Mouse (Mus musculus) ES-E14 (cell line): ENCODE results near the gene Apc2. TPM values are rescaled to one million over a fixed set of nuclear protein-coding genes. Genes with fewer than 3 reads are reported as not detected.
A peak's percentile ranks its signal among the peaks of the same experiment; 100 is the strongest.

Experiments
- DNase-seq: peaks from one replicate; pipeline ENCODE4 v3.0.0-alpha.2; 2013; ENCODE audit warnings: low read depth, low spot score
- H3K27ac ChIP-seq: 2 replicates; pipeline ENCODE4 v1.5.1; 2012; ENCODE audit warnings: low read depth, mild to moderate bottlenecking, low read length, moderate library complexity, mixed read lengths; ENCODE audit not compliant: poor library complexity, insufficient read depth, severe bottlenecking
- H3K36me3 ChIP-seq: 2 replicates; pipeline ENCODE4 v1.6.1; 2012; ENCODE audit warnings: mild to moderate bottlenecking, low read length, moderate library complexity, mixed read lengths; ENCODE audit not compliant: control insufficient read depth, poor library complexity, insufficient read depth, severe bottlenecking
- H3K4me1 ChIP-seq, 2 experiments: fragments of 150-350 bp in 1 of 2; sonication (generic) in 1 of 2; 2 replicates each; pipeline ENCODE4 v1.6.1; 2012; ENCODE audit warnings: low read length in 2 of 2, mild to moderate bottlenecking in 1 of 2, mixed read lengths in 1 of 2; ENCODE audit not compliant: control insufficient read depth in 2 of 2, insufficient read depth in 2 of 2, poor library complexity in 1 of 2
- H3K4me3 ChIP-seq, 2 experiments: fragments of 150-350 bp in 1 of 2; sonication (generic) in 1 of 2; 2 replicates each; pipeline ENCODE4 v1.5.1; 2012; ENCODE audit warnings: low read length in 2 of 2, low read depth in 1 of 2, mild to moderate bottlenecking in 1 of 2, mixed read lengths in 1 of 2; ENCODE audit not compliant: insufficient read depth in 1 of 2, poor library complexity in 1 of 2, severe bottlenecking in 1 of 2
- H3K9ac ChIP-seq: 2 replicates; pipeline ENCODE4 v1.6.1; 2012; ENCODE audit warnings: low read depth, mild to moderate bottlenecking, low read length, mixed read lengths; ENCODE audit not compliant: poor library complexity, insufficient read depth, severe bottlenecking
- H3K9me3 ChIP-seq: fragments of 150-350 bp; sonication (generic); 2 replicates; pipeline ENCODE4 v1.6.1; 2012; ENCODE audit warnings: low read depth, mild to moderate bottlenecking, low read length; ENCODE audit not compliant: control insufficient read depth, insufficient read depth
- CHD2 ChIP-seq: IDR thresholded peaks from 2 replicates; pipeline ENCODE4 v1.6.1; 2014; ENCODE audit warnings: mild to moderate bottlenecking, low read depth, low read length, inconsistent platforms
- HCFC1 ChIP-seq: IDR thresholded peaks from 2 replicates; pipeline ENCODE4 v1.6.1; 2012; ENCODE audit warnings: low read length, inconsistent platforms, borderline replicate concordance; ENCODE audit not compliant: insufficient read depth
- MAFK ChIP-seq: IDR thresholded peaks from 2 replicates; pipeline ENCODE4 v1.6.1; 2014; ENCODE audit warnings: mild to moderate bottlenecking, low read depth, low read length, inconsistent platforms; ENCODE audit not compliant: insufficient read depth
- ZC3H11A ChIP-seq: IDR thresholded peaks from 2 replicates; pipeline ENCODE4 v1.6.1; 2012; ENCODE audit warnings: low read depth, mild to moderate bottlenecking, inconsistent platforms, low read length, borderline replicate concordance
- ZNF384 ChIP-seq: IDR thresholded peaks from 2 replicates; pipeline ENCODE4 v1.6.1; 2012; ENCODE audit warnings: low read depth, low read length, inconsistent platforms
- in situ Hi-C, 2 experiments: fragments of 600-800 bp; cut with MboI; formaldehyde crosslinking; loops; one replicate each; pipeline ENCODE4 v1.15.1; 2025; ENCODE audit warnings: low sequenced_read_pairs in 2 of 2, inconsistent platforms in 1 of 2; ENCODE audit not compliant: unreplicated experiment in 2 of 2
- total RNA-seq: library from RNA; depleted of rRNA; stranded (reverse); fragments of 300-350 nt; gene quantifications from 2 replicates; pipeline ENCODE4 v1.2.3, GENCODE M21; 2012

Apc2 gene
- total RNA-seq, 1 experiment, result 4.6 TPM

DNA sequence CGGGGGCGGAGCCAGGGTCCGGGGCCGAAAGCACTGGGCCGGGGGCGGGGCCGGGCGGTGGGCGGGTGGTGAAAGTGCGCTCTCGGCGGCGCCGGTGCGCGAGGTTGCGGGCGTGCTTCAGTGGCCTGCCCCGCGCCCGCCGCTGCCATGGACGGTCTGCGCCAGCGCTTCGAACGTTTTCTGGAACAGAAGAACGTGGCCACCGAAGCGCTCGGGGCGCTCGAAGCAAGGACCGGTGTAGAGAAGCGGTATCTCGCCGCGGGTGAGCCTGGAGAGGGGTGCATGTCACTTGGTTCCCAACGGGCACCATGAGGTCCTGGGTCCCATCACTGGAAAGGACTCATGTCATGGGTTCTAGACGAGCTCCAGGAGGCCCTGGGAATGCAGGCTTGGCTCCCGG, 34.3 kb downstream of the Apc2 start:
- no peak overlapping the region for H3K27ac ChIP-seq
- in situ Hi-C loops, result no loop called here
- no peaks in the 10 kb centered on the region; the same call in 1 of the 2 replicates for H3K36me3 ChIP-seq
- peak overlapping the region; percentile 76 to 93 for H3K4me3 ChIP-seq
- H3K9me3 ChIP-seq, result no peaks in the 10 kb centered on the region
- H3K4me1 ChIP-seq, result peaks cover 0 to 21% of the 10 kb centered on the region in 2 experiments; a peak in 2 of 4 replicates
- peak overlapping the region; percentile 82 for H3K9ac ChIP-seq
- DNase-seq, result no peak
- TF ChIP-seq ZNF384, result no peak
- no peak for TF ChIP-seq CHD2
- TF ChIP-seq MAFK, result no peak
- no peak for TF ChIP-seq HCFC1
- no peak for TF ChIP-seq ZC3H11A

DNA sequence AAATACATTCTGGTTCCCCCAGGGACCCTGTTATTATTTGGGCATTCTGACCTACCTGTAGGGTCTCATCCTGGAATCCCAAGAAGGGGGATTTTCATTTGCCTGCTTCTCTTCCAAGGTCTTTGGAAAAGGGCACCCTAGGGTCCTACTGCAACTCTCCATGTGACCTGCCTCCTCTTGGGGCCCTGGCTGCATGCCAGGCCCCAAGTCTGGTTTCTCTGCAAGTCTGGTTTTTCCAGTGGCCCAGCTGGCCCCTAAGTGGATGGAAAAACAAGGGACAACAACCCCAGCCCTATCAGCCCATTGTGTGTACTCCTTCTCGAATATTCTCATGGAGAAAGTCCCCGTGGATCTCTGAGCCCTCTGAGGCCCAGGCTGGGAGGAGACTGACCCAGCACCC, 35.1 kb downstream of the Apc2 start:
- Histone ChIP-seq H3K27ac (no peak overlapping the region), H3K36me3 (peaks cover 4% of the 10 kb centered on the region; the same call in 1 of the 2 replicates), H3K9ac (no peak overlapping the region), H3K9me3 (no peaks in the 10 kb centered on the region), H3K4me1 (peaks cover 0 to 25% of the 10 kb centered on the region in 2 experiments; a peak in 3 of 4 replicates), H3K4me3 (peak overlapping the region in 1 of 2 experiments; percentile 93; a peak in 1 of 4 replicates)
- no peak for DNase-seq
- no peak for TF ChIP-seq HCFC1
- no peak for TF ChIP-seq CHD2
- no peak for TF ChIP-seq ZNF384
- TF ChIP-seq ZC3H11A, result no peak
- no peak for TF ChIP-seq MAFK
- in situ Hi-C loops, result no loop called here

DNA sequence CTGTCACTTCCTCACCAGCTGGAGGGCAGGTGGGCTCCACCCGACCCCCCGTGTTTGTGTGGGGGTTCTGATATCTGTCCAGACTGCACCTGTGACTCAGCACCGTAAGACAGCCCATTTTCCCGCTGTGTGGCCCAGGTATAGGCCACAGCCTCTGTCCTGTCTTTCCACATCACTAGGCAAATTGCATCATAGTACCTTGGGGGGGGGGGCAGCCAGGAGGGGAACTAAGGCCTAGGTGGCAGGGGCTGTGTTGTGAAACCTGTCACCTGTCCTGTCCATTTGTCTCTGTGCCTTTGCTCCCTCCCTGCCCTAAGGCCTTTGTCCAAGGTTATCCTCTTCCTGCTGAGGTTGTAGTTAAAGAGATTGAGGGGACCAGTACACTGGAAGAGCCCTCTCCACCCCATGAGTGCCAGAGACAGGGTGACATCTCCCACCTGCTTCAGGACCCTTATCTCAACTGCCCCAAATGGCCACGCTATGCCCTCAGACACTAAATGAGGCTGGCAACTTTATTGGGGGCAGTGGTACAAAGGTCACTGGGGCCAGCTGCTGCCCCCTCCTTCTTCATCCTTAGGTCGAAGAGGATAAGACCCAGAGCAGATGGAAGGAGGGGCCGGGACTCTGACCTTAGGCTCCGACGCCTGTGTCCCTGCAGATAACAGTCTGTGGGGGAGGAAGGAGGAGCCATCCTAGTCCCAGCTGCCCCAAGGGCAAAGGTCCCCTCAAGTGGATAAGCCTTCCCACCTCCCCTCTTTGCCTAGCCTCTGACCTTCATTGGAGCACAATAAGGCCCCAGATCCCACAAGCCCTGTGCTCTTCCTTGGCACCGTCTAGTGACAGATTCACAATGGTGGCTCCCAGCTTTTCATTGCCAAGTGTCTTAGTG, 36.1 kb downstream of the Apc2 start:
- H3K9me3 ChIP-seq, result no peaks in the 10 kb centered on the region
- TF ChIP-seq ZC3H11A (no peak), MAFK (no peak)
- no peak for DNase-seq
- H3K4me1 ChIP-seq, result peaks cover 2 to 25% of the 10 kb centered on the region in 2 experiments; a peak in 3 of 4 replicates
- H3K4me3 ChIP-seq, result no peak overlapping the region
- in situ Hi-C loops, result no loop called here
- H3K36me3 ChIP-seq, result peaks cover 4% of the 10 kb centered on the region; the same call in 1 of the 2 replicates
- no peak overlapping the region for H3K27ac ChIP-seq
- no peak overlapping the region for H3K9ac ChIP-seq

DNA sequence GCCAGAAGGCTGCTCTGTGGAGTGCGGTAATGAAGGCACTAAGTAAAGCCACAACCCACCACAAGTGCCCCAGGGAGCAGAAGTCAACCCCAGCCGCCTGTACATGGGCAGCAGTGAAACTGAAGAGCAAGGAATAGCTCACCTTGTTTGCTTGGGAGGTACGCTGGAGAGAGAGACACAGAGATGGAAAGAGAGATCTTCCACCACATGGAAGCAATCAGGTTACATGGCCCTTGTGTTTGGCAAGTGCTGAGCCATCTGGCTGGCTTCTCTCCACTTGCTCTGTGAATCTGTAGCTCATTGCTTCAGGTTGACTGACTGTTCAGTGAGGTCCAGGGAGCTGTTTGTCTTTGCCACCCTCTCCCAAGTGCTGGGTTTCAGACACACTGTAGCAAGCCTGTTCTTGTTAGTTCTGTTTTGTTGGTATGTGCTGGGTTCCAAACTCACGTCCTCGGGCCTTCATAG, 36.8 kb downstream of the Apc2 start:
- no peak overlapping the region for H3K4me3 ChIP-seq
- TF ChIP-seq MAFK (no peak), ZNF384 (no peak), HCFC1 (no peak), ZC3H11A (no peak), CHD2 (no peak)

More for the DNA sequence above, 36.8 kb downstream of the Apc2 start:
- DNase-seq, result no peak
- Histone ChIP-seq H3K27ac (no peak overlapping the region), H3K9ac (no peak overlapping the region), H3K9me3 (no peaks in the 10 kb centered on the region), H3K36me3 (peaks cover 4% of the 10 kb centered on the region; the same call in 1 of the 2 replicates), H3K4me1 (peaks cover 2 to 25% of the 10 kb centered on the region in 2 experiments; a peak in 3 of 4 replicates)
- in situ Hi-C loops, result no loop called here
